Mouse (Mus musculus) kidney, adult 2 months (tissue): Measurements from ENCODE around the gene Fcgbp. TPM values are rescaled to one million over a fixed set of nuclear protein-coding genes. Genes with fewer than 3 reads are reported as not detected.
"Not testable (repeated sequence)": the region's sequence is repeated elsewhere in the genome, so short reads cannot be mapped to it uniquely, and the experiment has no call there.

Experiments used
- DNase-seq: peaks from one replicate; pipeline ENCODE4 v3.0.0; 2021
- H3K27ac ChIP-seq: fragments of 200-500 bp; 2 replicates; pipeline ENCODE4 v1.5.1; 2012; ENCODE audit warnings: low read depth, low read length, control low read depth, inconsistent platforms; ENCODE audit not compliant: insufficient read depth
- H3K27me3 ChIP-seq: fragments of 200-500 bp; replicated peaks from 2 replicates; pipeline ENCODE4 v1.6.1; 2012; ENCODE audit warnings: mild to moderate bottlenecking, moderate library complexity, low read length, inconsistent platforms; ENCODE audit not compliant: control insufficient read depth, insufficient read depth
- H3K36me3 ChIP-seq: fragments of 200-500 bp; 2 replicates; pipeline ENCODE4 v1.6.1; 2012; ENCODE audit warnings: mild to moderate bottlenecking, moderate library complexity, low read length, inconsistent platforms; ENCODE audit not compliant: control insufficient read depth, insufficient read depth
- H3K4me1 ChIP-seq: fragments of 200-500 bp; 2 replicates; pipeline ENCODE4 v1.6.1; 2011; ENCODE audit warnings: low read length; ENCODE audit not compliant: control insufficient read depth, insufficient read depth
- H3K4me3 ChIP-seq: fragments of 200-500 bp; 2 replicates; pipeline ENCODE4 v1.5.1; 2011; ENCODE audit warnings: mild to moderate bottlenecking, low read depth, low read length, control low read depth; ENCODE audit not compliant: insufficient read depth
- CTCF ChIP-seq: fragments of 200-500 bp; conservative IDR thresholded peaks from 2 replicates; pipeline ENCODE4 v1.5.1; 2011; ENCODE audit warnings: low read depth, mild to moderate bottlenecking, control low read depth, low read length, moderate library complexity, mixed read lengths; ENCODE audit not compliant: insufficient read depth, insufficient read length
- POLR2A ChIP-seq: fragments of 200-500 bp; IDR thresholded peaks from one replicate; pipeline ENCODE4 v1.6.1; 2011; ENCODE audit warnings: low read depth, low read length, control low read depth
- WGBS: fragments of 180-500 bp; shearing (Covaris S2); methylation state at CpG from one replicate; pipeline ENCODE4 v1.1.7; 2018; 5-methylcytosine and 5-hydroxymethylcytosine counted together
- polyA plus RNA-seq: library from polyadenylated mRNA; depleted of rRNA; stranded (reverse); fragments of >200 nt; gene quantifications from 2 replicates; pipeline ENCODE4 v1.2.3, GENCODE M21; 2012

Gene Fcgbp
- polyA plus RNA-seq, 1 experiment, result 7.7 TPM

DNA sequence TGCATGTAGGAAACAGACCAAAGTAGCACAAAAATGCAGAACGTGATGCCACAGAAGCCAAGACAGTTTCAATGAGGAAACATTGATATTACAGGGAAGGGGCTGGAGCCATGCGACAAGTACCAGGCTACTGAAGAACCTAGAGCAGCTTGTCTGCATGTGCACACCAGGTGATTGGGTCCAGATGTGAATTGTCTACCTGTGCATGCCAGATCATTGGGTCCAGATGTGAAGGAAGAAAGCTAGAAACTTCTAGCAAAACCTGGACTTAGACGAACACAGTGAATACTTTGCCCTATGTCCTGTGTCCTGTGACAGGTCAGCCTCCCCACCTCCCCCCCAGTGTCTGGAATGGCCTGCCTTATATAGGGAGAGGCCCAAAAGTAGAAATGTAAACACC, 2.4 kb upstream of the Fcgbp start:
- TF ChIP-seq CTCF (no peak), POLR2A (no peak)
- DNase-seq, result no peak
- Histone ChIP-seq H3K27me3 (no peaks in the 10 kb centered on the region), H3K4me1 (no peaks in the 10 kb centered on the region), H3K27ac (no peak overlapping the region), H3K4me3 (no peak overlapping the region), H3K36me3 (no peaks in the 10 kb centered on the region)
- WGBS, result 69% methylated on average over 3 of the region's 3 CpGs

- no peak overlapping the region for H3K4me3 ChIP-seq
- DNase-seq, result no peak
- 53% methylated on average over 3 of the region's 3 CpGs for WGBS
- H3K4me1 ChIP-seq, result no peaks in the 10 kb centered on the region
- H3K27me3 ChIP-seq, result no peaks in the 10 kb centered on the region
- no peaks in the 10 kb centered on the region for H3K36me3 ChIP-seq
- H3K27ac ChIP-seq, result no peak overlapping the region
- no peak for TF ChIP-seq POLR2A
- no peak for TF ChIP-seq CTCF
Observed at GRCm38 (mm10) chr7:28069546-28070172, 1.4 kb upstream of the Fcgbp start.

GRCm38 (mm10) chr7:28084215-28084614, 13.2 kb downstream of the Fcgbp start:
- TF ChIP-seq CTCF, result no peak
- no peak for TF ChIP-seq POLR2A
- no peaks in the 10 kb centered on the region for H3K36me3 ChIP-seq
- no peaks in the 10 kb centered on the region for H3K27me3 ChIP-seq
- DNase-seq, result peak; percentile 37
- 43% methylated on average over 7 of the region's 7 CpGs for WGBS
- no peak overlapping the region for H3K27ac ChIP-seq
- H3K4me1 ChIP-seq, result no peaks in the 10 kb centered on the region
- no peak overlapping the region for H3K4me3 ChIP-seq

DNA sequence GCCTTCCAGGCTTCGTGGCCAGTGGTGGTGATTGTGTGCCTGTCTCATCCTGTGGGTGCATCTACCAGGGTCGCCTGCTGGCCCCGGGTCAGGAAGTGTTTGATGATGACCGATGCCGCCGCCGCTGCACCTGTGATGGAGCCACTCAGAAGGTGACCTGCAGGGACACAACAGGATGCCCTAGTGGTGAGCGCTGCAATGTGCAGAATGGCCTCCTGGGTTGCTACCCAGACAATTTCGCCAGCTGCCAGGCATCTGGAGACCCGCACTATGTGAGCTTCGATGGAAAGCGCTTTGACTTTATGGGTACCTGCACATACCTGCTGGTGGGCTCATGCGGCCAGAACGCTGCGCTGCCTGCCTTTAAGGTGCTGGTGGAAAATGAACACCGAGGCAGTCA, 15.2 kb downstream of the Fcgbp start:
- no peak for DNase-seq
- Histone ChIP-seq H3K27ac (no peak overlapping the region), H3K4me1 (no peaks in the 10 kb centered on the region), H3K36me3 (no peaks in the 10 kb centered on the region), H3K27me3 (no peaks in the 10 kb centered on the region), H3K4me3 (no peak overlapping the region)
- WGBS, result 83% methylated on average over 16 of the region's 16 CpGs
- TF ChIP-seq CTCF (no peak), POLR2A (no peak)

DNA sequence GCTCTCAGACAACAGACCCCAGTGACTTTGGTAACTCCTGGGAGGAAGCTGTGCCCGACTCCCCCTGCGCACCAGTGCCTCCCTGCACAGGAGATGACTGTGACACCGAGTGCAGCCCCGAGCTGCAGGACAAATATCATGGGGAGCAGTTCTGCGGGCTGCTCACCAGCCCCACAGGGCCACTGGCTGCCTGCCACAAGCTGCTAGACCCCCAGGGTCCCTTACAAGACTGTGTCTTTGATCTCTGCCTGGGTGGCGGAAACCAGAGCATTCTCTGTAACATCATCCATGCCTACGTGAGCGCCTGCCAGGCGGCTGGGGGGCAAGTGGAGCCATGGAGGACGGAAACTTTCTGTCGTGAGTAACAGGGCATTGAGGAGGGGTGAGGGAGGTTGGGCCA, 22.5 kb downstream of the Fcgbp start:
- 23% methylated on average over 11 of the region's 11 CpGs for WGBS
- Histone ChIP-seq H3K4me3 (no peak overlapping the region), H3K4me1 (no peaks in the 10 kb centered on the region), H3K27me3 (no peaks in the 10 kb centered on the region), H3K27ac (no peak overlapping the region), H3K36me3 (no peaks in the 10 kb centered on the region)
- TF ChIP-seq POLR2A, result no peak
- TF ChIP-seq CTCF, result no peak
- no peak for DNase-seq

GRCm38 (mm10) chr7:28099101-28099500, 28.1 kb downstream of the Fcgbp start:
- Histone ChIP-seq H3K36me3 (no peaks in the 10 kb centered on the region), H3K4me3 (no peak overlapping the region), H3K27me3 (no peaks in the 10 kb centered on the region), H3K4me1 (no peaks in the 10 kb centered on the region), H3K27ac (no peak overlapping the region)
- no peak for DNase-seq
- TF ChIP-seq POLR2A (no peak), CTCF (no peak)
- 93% methylated on average over 16 of the region's 16 CpGs for WGBS

- Histone ChIP-seq H3K4me1 (no peaks in the 10 kb centered on the region), H3K27me3 (no peaks in the 10 kb centered on the region), H3K36me3 (no peaks in the 10 kb centered on the region), H3K27ac (no peak overlapping the region), H3K4me3 (no peak overlapping the region)
- WGBS, result 66% methylated on average over 17 of the region's 17 CpGs
- peak; percentile 68 for TF ChIP-seq CTCF
- no peak for TF ChIP-seq POLR2A
- peak; percentile 52 for DNase-seq
Observed at GRCm38 (mm10) chr7:28100596-28101590, 29.9 kb downstream of the Fcgbp start.

GRCm38 (mm10) chr7:28102936-28103335, 31.9 kb downstream of the Fcgbp start:
- 44% methylated on average over 5 of the region's 5 CpGs for WGBS
- not testable (repeated sequence) for H3K27ac ChIP-seq, H3K4me1 ChIP-seq, DNase-seq, H3K36me3 ChIP-seq, H3K27me3 ChIP-seq, H3K4me3 ChIP-seq
